Mouse (Mus musculus): ENCODE measurements around the gene Tars2. TPM values are rescaled to one million over a fixed set of nuclear protein-coding genes. Genes with fewer than 3 reads are reported as not detected.
"Not testable (repeated sequence)": the region's sequence is repeated elsewhere in the genome, so short reads cannot be mapped to it uniquely, and the experiment has no call there.

Tars2 gene
- total and polyA plus RNA-seq, 3 experiments = 52.3 to 69.7 (median 69.0) TPM

DNA sequence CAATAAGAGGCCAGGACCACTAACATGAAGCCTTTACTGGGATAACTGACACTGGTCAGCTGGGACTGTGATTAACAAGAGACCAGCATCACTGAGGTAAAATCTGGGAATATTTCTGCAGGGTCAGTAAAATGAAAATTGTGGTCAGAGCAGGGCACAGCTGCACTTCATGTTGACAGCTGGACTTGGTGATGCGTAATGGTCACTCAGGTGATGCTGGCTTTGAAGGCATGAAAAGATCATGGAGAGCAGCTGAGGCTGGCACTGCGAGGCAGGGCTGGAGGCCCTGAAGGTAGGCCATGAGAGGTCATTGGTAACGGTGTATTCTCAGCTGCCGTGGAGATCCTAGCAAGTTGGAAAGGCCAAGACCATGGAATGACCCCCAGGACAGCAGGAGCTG lies 61.7 kb downstream of the Tars2 start:
- H3K27me3 ChIP-seq (ENCODE audit: insufficient read depth, low read length) = no peaks in the 10 kb centered on the region; the same call in 1 of the 2 replicates
- peaks cover 4% of the 10 kb centered on the region for H3K36me3 ChIP-seq (replicated peaks)
- peaks cover 27% of the 10 kb centered on the region for H3K4me1 ChIP-seq (ENCODE audit: insufficient read depth, low read depth, low read length)
- DNase-seq (ENCODE audit: low spot score) (no peak), ATAC-seq (ENCODE audit: extremely low read depth, insufficient number of reproducible peaks, low FRiP score, poor library complexity, severe bottlenecking) (no peak)
- TF ChIP-seq POLR2AphosphoS5 (IDR thresholded peaks at IDR 0.05; ENCODE audit: insufficient replicate concordance, low read depth, low read length) (no peak), CTCF (IDR thresholded peaks at IDR 0.05; ENCODE audit: low read depth, low read length) (no peak), GATA2 (IDR thresholded peaks at IDR 0.05; ENCODE audit: borderline replicate concordance, low read depth, low read length) (no peak), TAL1 (conservative IDR thresholded peaks at IDR 0.05; ENCODE audit: low read depth, low read length) (no peak), GATA1 (IDR thresholded peaks at IDR 0.05; ENCODE audit: borderline replicate concordance, low read length) (no peak)
- H3K4me3 ChIP-seq (ENCODE audit: low read depth, low read length) = no peak overlapping the region
- no peaks in the 10 kb centered on the region for H3K9me3 ChIP-seq (replicated peaks)

DNA sequence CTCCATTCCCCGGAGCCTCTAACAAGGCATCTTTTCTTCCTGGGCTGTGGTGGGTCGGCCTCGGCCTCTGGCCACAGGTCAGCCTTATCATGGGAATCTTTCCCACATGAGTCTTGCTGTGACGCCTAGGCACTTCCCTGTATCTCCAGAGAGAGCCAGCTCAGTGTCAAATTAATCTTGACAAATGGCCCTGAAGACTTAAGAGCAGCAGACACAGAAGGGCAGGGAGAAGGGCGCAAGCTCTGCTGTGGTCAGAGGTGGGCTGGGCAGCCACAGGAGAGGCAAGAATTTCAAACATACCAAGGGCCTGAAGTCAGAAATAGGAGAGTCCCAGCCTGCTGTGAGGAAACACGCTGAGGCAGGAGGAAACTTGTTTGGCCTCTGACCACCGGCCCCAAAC lies 63.6 kb downstream of the Tars2 start:
- no peak for DNase-seq (ENCODE audit: low spot score)
- peaks cover 4% of the 10 kb centered on the region for H3K36me3 ChIP-seq (replicated peaks)
- H3K4me3 ChIP-seq (ENCODE audit: low read depth, low read length) = no peak overlapping the region
- H3K9me3 ChIP-seq (replicated peaks) = no peaks in the 10 kb centered on the region
- ATAC-seq (ENCODE audit: extremely low read depth, insufficient number of reproducible peaks, low FRiP score, poor library complexity, severe bottlenecking) = no peak
- peaks cover 17% of the 10 kb centered on the region for H3K4me1 ChIP-seq (ENCODE audit: insufficient read depth, low read depth, low read length)
- no peaks in the 10 kb centered on the region; the same call in 1 of the 2 replicates for H3K27me3 ChIP-seq (ENCODE audit: insufficient read depth, low read length)
- no peak for TF ChIP-seq POLR2AphosphoS5 (IDR thresholded peaks at IDR 0.05; ENCODE audit: insufficient replicate concordance, low read depth, low read length)

DNA sequence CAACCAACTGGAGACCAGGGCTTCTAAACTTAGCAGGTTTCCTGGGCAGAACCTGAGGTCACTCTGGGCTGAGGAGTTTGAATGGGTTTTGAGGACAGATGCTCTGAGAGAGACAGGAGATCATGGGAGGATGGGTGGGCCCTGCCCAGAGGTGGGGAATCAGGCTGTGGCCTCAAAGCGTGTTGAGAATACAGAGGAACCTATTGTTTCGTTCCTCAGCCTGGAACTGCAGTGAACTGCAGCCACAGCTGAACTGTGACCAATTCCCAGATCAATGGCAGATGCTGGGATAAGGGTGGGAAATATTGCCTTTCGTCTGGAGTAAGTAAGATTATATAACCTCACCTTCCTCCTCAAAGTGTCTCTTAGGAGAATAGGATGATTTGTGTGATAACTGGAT lies 64.2 kb downstream of the Tars2 start:
- TF ChIP-seq GATA1 (IDR thresholded peaks at IDR 0.05; ENCODE audit: borderline replicate concordance, low read length) = no peak
- TF ChIP-seq GATA2 (IDR thresholded peaks at IDR 0.05; ENCODE audit: borderline replicate concordance, low read depth, low read length) = no peak
- TF ChIP-seq CTCF (IDR thresholded peaks at IDR 0.05; ENCODE audit: low read depth, low read length) = no peak
- TF ChIP-seq POLR2AphosphoS5 (IDR thresholded peaks at IDR 0.05; ENCODE audit: insufficient replicate concordance, low read depth, low read length) = no peak
- no peak for TF ChIP-seq TAL1 (conservative IDR thresholded peaks at IDR 0.05; ENCODE audit: low read depth, low read length)
- H3K4me1 ChIP-seq (ENCODE audit: insufficient read depth, low read depth, low read length) = peaks cover 17% of the 10 kb centered on the region

DNA sequence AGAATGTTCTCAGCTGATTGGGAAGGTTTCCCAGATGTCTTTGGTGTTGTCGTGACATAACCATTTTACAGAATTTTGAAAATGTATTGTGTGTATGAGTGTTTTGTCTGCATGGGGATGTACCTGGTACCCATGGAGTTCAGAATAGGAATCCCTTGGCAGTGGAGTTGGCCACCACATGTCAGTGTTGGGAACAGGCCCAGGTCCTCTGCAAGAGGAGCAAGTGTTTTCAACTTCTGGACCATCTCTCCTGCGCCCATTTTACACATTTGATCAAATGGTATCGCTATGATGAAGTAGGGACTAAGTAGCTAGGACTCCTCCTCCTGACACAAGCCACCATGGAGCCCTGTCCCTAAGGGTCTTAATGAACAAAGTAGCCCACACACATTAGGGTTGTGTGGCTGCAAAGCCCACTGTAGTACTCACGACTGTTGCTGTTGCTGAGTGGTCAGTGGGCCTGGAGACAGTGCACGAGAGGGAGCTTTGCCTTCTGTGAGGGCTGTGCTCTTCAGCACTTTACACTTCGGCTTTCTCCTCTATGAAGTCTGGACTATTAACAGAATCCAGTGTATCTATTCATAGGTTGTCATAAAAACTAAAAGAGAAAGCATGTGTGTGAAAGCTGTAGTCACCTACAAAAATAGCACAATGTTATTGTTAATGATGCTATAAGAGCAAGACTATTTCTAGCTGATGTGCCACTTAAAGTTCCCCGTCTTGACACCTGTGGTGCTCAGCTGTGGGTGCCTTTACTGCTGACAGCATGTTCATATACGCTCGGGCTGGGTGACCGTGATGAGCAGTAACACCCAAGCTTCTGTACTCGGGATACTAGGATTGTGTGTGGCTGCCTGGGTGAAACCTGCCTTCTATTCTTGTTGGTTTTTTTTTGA lies 65.0 kb downstream of the Tars2 start:
- DNase-seq (ENCODE audit: low spot score) (no peak), ATAC-seq (ENCODE audit: extremely low read depth, insufficient number of reproducible peaks, low FRiP score, poor library complexity, severe bottlenecking) (no peak)
- TF ChIP-seq GATA1 (IDR thresholded peaks at IDR 0.05; ENCODE audit: borderline replicate concordance, low read length) (no peak), TAL1 (conservative IDR thresholded peaks at IDR 0.05; ENCODE audit: low read depth, low read length) (no peak), POLR2AphosphoS5 (IDR thresholded peaks at IDR 0.05; ENCODE audit: insufficient replicate concordance, low read depth, low read length) (no peak), GATA2 (IDR thresholded peaks at IDR 0.05; ENCODE audit: borderline replicate concordance, low read depth, low read length) (no peak), CTCF (IDR thresholded peaks at IDR 0.05; ENCODE audit: low read depth, low read length) (no peak)
- Histone ChIP-seq H3K36me3 (replicated peaks) (peaks cover 4% of the 10 kb centered on the region), H3K9me3 (replicated peaks) (no peaks in the 10 kb centered on the region), H3K4me3 (ENCODE audit: low read depth, low read length) (no peak overlapping the region), H3K4me1 (ENCODE audit: insufficient read depth, low read depth, low read length) (peaks cover 14% of the 10 kb centered on the region), H3K27me3 (ENCODE audit: insufficient read depth, low read length) (no peaks in the 10 kb centered on the region)

More for the DNA sequence above, 64.2 kb downstream of the Tars2 start:
- Histone ChIP-seq H3K27me3 (ENCODE audit: insufficient read depth, low read length) (no peaks in the 10 kb centered on the region; the same call in 1 of the 2 replicates), H3K36me3 (replicated peaks) (peaks cover 4% of the 10 kb centered on the region), H3K4me3 (ENCODE audit: low read depth, low read length) (no peak overlapping the region), H3K9me3 (replicated peaks) (no peaks in the 10 kb centered on the region)
- ATAC-seq (ENCODE audit: extremely low read depth, insufficient number of reproducible peaks, low FRiP score, poor library complexity, severe bottlenecking) = no peak
- no peak for DNase-seq (ENCODE audit: low spot score)

DNA sequence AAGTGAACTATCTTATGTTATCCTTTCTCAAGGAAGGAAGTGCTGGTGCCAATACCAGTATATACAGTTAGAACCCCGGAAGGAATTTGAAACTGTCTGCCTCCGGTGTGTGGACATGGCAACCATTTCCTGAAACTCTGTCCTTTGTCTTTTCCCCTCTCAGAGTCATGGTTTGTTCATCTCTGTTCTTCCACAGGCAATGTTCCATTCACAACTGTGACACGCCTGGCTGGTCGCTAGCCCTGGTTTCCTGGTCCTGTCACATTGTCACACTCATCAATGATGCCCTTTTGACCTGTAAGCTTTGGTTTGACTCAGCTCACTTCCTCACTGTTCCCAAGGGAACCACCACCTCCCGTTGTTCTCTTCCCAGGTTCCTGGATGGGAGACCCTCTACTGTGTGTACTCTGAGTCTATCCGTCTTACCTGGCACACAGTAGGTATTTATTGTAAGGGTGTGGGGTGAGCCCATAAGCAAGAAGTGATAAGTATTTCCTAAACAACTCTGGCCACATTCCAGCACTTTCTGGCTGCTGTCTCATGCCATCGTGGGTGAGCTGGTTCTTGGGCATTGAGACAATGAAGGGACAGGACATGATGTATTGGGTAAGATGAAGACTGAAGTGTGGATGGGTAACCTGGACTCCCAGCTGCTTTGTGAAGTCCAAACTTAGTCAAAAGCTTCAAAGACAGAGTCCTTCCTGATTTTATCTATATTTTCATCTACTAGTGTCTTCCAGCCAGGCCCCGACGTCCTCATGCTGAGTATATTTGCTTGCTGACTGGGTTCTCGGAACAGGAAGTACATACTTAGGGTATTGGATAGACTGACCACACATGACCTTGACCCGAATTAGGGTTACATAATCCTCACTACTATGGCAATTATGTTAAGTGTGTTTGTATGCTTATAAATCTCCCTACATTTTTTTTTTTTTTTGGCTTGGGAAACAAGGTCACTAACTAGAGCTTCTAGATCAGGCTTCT lies 65.9 kb downstream of the Tars2 start:
- Histone ChIP-seq H3K27me3 (ENCODE audit: insufficient read depth, low read length) (no peaks in the 10 kb centered on the region), H3K4me3 (ENCODE audit: low read depth, low read length) (no peak overlapping the region), H3K9me3 (replicated peaks) (no peaks in the 10 kb centered on the region), H3K4me1 (ENCODE audit: insufficient read depth, low read depth, low read length) (peaks cover 20% of the 10 kb centered on the region), H3K36me3 (replicated peaks) (peaks cover 4% of the 10 kb centered on the region)
- DNase-seq (ENCODE audit: low spot score) (no peak), ATAC-seq (ENCODE audit: extremely low read depth, insufficient number of reproducible peaks, low FRiP score, poor library complexity, severe bottlenecking) (no peak)
- TF ChIP-seq CTCF (IDR thresholded peaks at IDR 0.05; ENCODE audit: low read depth, low read length) (no peak), GATA1 (IDR thresholded peaks at IDR 0.05; ENCODE audit: borderline replicate concordance, low read length) (no peak), TAL1 (conservative IDR thresholded peaks at IDR 0.05; ENCODE audit: low read depth, low read length) (no peak)

DNA sequence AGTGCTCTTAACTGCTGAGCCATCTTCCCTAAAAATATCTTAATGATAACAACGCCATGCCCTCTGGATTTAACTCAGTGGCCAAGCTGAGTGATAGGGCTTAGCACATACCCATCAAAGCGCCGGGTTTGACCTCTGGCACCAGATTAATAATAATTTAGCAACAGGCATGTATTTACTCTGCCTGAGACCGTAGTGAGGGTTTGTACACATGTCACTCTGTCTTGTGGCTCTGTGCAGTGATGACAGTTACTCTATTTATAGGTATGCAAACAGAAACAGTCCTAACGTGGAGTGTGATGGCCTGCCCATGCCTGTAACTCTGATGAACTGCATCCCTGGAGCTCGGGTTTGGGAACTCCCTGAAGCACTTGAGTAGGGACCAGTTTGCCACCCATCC lies 67.3 kb downstream of the Tars2 start:
- peaks cover 24% of the 10 kb centered on the region for H3K4me1 ChIP-seq (ENCODE audit: insufficient read depth, low read depth, low read length)
- DNase-seq (ENCODE audit: low spot score) = no peak
- no peaks in the 10 kb centered on the region for H3K9me3 ChIP-seq (replicated peaks)
- no peak overlapping the region for H3K4me3 ChIP-seq (ENCODE audit: low read depth, low read length)
- ATAC-seq (ENCODE audit: extremely low read depth, insufficient number of reproducible peaks, low FRiP score, poor library complexity, severe bottlenecking) = no peak
- H3K36me3 ChIP-seq (replicated peaks) = peaks cover 4% of the 10 kb centered on the region
- no peak for TF ChIP-seq GATA2 (IDR thresholded peaks at IDR 0.05; ENCODE audit: borderline replicate concordance, low read depth, low read length)
- no peak for TF ChIP-seq TAL1 (conservative IDR thresholded peaks at IDR 0.05; ENCODE audit: low read depth, low read length)
- no peak for TF ChIP-seq GATA1 (IDR thresholded peaks at IDR 0.05; ENCODE audit: borderline replicate concordance, low read length)
- no peak for TF ChIP-seq POLR2AphosphoS5 (IDR thresholded peaks at IDR 0.05; ENCODE audit: insufficient replicate concordance, low read depth, low read length)
- no peak for TF ChIP-seq CTCF (IDR thresholded peaks at IDR 0.05; ENCODE audit: low read depth, low read length)
- H3K27me3 ChIP-seq (ENCODE audit: insufficient read depth, low read length) = peaks cover 2% of the 10 kb centered on the region; the same call in 1 of the 2 replicates

DNA sequence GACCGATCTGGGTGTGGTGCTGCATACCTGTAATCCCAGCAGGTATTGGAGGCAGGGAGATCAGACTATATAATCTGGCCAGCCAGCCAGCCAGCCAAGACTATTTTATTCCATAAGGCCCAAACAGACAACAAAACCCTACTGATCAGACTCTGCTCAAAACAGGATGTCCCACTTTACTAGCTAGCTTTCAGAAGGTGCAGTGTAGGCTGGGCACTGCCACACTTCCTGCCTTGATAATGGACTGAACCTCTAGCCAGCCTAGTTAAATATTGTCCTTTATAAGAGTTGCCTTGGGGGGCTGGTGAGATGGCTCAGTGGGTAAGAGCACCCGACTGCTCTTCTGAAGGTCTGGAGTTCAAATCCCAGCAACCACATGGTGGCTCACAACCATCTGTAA lies 69.5 kb downstream of the Tars2 start:
- Histone ChIP-seq H3K4me1 (ENCODE audit: insufficient read depth, low read depth, low read length) (peaks cover 30% of the 10 kb centered on the region), H3K27me3 (ENCODE audit: insufficient read depth, low read length) (peaks cover 19% of the 10 kb centered on the region)
- DNase-seq (ENCODE audit: low spot score); H3K9me3 ChIP-seq (replicated peaks); H3K4me3 ChIP-seq (ENCODE audit: low read depth, low read length); H3K36me3 ChIP-seq (replicated peaks); ATAC-seq (ENCODE audit: extremely low read depth, insufficient number of reproducible peaks, low FRiP score, poor library complexity, severe bottlenecking): not testable (repeated sequence)

All from G1E (cell line).